Mouse (Mus musculus): ENCODE measurements around the gene Pnp.
"Not testable (repeated sequence)": the region's sequence is repeated elsewhere in the genome, so short reads cannot be mapped to it uniquely, and the experiment has no call there.

Pnp gene

GRCm38 (mm10) chr14:50930754-50931492 is at the start of gene Pnp, which contains the start of gene Pip4p1:
Pnp (plus strand) TSS chr14:50931082.
Pip4p1 (minus strand) TSS chr14:50930856.
- DNase-seq, result peak; percentile 100

DNA sequence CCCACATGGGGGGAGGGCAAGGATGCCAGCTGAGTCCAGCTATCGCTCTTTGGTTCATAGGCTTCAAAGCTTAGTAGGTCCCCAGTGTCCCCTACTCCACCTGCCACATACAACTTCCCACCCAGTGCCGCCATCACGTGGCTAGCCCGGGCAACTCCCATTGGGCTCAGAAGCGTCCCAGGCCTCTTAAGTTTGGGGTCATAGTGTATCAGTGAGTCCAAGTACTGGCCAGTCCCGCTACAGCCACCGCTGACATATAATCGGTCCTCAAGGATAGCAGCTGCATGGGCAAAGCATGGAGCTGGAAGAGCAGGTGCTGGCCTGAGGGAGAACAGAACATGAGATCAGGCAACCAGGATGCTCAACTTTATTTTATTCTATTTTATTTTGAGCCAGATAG is 39.3 kb upstream of the Pnp start:
- no peak for DNase-seq

GRCm38 (mm10) chr14:50892091-50892490 is 38.8 kb upstream of the Pnp start:
- DNase-seq, result no peak

GRCm38 (mm10) chr14:50892541-50893459 is 38.1 kb upstream of the Pnp start:
- no peak for DNase-seq

DNA sequence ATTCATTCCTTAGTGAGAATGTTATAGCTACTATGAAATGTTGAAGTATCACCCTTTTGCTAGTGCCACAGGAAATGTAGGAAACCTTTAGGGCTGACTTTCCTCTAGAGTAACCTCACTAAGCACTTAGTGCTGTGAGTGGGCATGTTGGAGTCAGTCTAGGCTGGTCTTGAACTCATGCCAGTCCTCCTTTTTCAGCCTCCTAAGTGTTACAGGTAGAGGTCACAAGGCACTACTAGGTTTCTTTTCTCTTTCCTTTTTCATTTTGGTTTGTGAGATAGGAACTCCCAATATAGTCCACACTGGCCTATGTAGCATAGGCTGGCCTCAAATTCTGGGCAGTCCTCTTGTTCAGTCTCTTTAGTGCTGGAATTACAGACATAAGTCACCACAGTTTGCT is 35.5 kb upstream of the Pnp start:
- no peak for DNase-seq

- peak; percentile 60 for DNase-seq
Measured at GRCm38 (mm10) chr14:50895985-50896746, 34.7 kb upstream of the Pnp start.

DNA sequence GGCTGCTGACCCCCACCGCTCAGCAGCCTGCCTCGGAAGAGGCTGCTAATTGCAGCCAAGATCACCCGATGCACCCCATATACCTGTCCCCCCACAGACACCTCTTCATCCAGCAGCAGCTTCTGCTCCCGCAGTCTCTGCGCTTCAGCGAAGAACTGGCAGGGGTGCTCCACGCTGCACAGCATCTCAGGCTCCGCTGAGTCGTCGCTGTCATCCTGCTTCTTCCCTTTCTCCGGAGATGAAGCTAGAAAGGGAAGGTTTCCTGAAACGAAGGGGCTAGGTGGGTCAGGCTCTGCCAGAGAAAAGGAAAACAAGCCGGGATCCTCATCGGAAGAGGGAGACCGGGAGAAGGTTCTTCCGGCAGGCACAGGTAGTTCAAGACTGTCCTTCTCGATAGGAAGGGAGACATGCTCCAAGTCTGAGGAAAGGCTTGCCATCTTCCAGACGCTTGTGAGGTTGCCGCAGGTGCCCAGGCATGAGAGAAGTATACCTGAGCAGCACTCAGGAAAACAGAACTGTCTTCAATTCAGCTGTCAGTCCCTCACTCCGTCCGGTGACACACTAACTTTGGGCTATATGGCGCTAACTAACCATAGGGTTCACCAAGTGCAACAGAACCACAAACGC is 34.0 kb upstream of the Pnp start:
- peak; percentile 28 for DNase-seq

DNA sequence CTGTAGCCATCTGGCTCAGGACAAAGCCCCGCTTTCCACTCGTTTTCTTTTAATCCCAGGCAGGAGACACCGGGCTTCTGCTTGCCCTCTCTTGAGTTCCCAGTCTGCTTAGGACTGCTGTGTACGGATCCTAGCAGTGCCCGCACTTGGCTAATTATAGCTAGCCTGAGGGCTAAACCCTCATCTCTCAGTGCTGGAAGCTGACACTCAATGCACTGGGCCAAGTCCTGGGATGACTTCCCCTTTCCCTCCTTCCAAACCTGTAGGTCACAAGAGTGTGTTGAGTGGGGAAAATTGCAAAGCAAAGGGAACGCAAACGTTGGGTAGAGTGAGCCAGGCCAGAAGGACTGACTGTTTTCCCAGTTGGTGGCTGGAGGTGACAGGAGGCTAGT is 33.5 kb upstream of the Pnp start, which contains the start of gene Klhl33:
Klhl33 (minus strand) TSS at position 134 of the 392 bp plus-strand sequence.
- DNase-seq, result no peak

DNA sequence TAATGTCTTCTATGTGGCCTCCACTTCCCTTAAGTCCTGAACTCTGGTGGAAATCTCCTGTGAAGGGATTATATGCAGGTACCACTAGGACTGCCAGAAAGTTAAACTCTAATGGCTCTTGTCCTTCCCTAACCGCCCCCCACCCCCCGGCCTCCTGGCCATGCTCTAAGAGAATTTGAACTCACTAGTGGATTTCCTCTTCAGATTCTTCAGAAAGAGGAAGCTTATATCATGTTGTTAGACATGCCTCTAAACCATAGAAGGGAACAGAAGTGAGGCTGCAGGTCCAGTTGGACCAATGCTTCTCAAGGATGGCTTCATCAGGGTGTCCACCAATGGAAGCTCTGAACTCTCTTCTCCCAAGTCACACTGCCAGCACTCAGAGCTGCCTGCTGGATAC is 32.9 kb upstream of the Pnp start:
- DNase-seq, result not testable (repeated sequence)

DNA sequence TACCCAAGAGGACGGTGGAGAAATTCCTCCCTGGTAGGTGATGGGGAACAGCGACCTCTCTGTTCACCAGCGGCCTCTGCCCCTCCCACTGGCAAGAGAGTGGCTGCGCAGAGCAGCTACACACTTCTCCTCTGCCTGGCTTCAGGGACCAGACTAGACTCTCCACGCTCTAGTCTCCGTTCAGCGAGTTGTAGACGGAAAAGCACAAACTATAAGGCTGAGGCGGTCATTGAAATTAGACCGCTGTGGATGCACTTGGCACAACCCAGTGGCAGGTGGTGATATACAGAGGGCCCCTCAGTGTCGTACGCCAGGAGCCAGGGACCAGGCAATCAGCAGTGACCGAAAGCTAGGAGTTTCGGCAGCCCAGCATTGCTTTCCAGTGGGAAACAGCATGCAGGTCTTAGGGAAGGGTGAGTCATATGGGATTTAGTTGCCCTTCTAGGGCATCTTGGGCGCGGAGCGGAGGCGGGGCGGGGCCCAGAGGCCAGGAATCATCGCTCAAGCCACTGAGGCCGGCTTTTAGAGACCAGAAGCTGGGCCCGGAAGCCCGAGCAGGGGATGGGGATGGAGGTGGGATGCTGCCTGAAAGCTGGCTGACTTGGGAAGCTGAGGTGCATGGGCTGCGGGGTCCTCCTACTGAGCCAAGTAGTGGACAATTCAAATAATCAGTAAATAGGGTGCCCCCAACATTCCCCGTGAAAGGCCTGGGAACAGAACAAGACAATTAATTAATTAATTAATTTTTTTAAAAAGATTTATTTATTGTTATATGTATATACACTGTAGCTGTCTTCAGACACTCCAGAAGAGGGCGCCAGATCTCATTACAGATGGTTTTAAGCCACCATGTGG is 26.7 kb upstream of the Pnp start:
- peak; percentile 48 for DNase-seq

DNA sequence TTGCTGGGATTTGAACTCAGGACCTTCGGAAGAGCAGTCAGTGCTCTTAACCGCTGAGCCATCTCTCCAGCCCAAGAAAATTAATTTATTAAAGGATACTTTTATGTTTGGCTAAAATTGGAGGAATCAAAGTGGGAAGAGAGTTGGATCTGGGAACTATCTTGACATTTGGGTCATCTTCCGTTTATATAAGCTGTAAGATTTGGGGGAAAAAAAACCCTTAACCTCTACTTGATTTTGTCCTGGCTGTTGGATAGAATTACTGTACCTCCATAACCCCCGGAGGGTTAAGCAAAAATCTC is 26.1 kb upstream of the Pnp start:
- no peak for DNase-seq

DNA sequence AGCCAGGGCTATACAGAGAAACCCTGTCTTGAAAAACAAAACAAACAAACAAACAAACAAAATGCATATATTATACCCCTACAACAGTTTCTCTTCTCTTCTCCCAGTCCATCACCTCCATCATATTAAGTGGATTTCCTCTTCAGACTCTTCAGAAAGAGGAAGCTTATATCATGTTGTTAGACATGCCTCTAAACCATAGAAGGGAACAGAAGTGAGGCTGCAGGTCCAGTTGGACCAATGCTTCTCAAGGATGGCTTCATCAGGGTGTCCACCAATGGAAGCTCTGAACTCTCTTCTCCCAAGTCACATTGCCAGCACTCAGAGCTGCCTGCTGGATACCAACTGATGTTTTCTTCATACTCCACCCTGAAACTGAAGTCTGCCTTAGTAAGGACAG is 25.6 kb upstream of the Pnp start:
- DNase-seq, result not testable (repeated sequence)

DNA sequence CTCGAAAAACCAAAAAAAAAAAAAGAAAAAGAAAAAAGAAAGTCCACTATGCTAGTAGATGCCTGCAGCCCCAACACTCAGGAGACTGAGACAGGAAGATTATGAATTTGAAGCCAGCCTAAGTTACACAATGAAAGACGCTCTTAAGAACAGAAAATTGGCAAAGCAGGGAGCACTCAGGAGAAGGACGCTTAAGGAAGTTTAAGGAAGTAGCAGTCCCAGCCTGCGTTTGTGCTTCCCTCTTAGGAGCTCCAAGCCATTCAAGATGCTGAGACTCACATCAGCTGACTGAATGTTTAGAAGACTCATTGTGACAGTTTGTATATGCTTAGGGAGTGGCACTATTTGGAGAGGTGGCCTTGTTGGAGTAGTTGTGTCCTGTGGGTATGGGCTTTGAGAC is 22.8 kb upstream of the Pnp start:
- no peak for DNase-seq

- DNase-seq, result no peak
Measured at GRCm38 (mm10) chr14:50911356-50911755, 19.5 kb upstream of the Pnp start.

DNA sequence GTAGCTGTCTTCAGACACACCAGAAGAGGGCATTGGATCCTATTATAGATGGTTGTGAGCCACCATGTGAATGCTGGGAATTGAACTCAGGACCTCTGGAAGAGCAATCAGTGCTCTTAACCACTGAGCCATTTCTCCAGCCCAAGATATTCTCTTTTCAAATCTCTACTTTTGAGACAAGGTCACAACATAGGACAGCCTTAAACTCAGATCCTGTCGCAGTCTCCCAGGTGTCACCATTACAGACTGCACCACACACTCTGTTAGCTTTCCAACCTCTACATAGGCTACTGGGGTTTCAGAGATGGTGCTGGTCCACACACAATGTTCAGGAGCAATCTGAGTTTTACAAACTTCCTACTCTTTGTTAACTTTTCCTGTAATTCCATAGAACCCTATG is 7.4 kb upstream of the Pnp start:
- not testable (repeated sequence) for DNase-seq

DNA sequence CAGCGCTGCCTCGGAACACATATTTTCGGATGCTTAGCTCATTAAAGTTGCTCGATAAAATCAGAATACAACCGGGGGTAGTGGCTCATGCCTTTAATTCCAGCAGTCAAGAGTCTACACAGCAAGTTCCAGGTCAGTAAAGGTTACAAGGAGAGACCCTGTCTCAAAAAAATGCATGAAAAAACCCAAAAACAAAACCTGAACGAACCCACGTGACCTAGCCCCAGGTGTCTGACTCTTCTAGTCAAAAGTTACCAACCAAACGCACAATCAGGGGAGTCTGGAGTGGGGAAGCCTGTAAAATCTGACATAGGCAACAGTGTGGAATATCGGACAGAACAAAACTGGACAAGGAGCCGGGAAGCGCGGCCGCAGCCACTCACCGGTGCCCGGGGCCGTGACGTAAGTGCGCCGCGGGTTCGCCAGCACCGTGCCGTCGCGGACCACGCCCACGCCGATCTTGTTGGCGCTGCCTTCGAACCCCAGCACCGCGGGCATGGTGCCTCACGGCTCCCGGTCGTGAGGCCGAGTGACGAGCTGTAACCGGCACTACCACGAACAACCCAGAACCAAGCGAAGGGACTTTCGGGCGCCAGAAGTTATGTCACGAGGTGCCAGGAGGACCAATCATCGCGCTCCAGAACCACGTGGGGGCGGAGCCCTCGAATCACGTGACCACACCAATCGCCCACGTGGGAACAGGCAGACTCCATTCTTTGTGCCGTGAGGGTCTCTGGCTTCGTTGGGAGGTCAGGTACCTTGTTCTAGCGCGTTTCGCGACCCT is 6.4 kb upstream of the Pnp start, which contains the start of the genes Osgep and Apex1:
Osgep (minus strand) TSS at position 613 of the 784 bp plus-strand sequence.
Apex1 (plus strand) TSS at position 688 of the 784 bp plus-strand sequence.
- peak; percentile 98 for DNase-seq

GRCm38 (mm10) chr14:50925111-50925920 is 5.6 kb upstream of the Pnp start:
- no peak for DNase-seq

DNA sequence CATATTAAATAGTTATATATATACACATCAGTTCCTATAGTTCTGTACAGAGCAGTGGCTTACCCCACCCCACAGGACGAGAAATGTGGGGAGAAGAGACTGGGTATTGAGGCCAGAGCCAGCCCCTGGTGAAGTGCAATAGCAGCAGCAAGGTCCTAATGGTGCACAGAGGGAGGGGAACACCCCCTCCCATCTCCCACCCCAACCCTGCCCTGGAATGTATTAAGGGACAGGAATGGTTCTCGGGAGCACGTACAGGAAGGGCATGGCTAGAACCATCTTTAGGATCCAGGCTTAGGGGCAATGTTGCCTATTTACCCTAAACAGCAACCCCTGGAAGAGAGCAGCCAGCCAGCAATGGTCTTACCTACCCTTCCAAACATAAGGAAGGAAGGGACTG is 3.5 kb upstream of the Pnp start:
- DNase-seq, result no peak

GRCm38 (mm10) chr14:50929951-50930350 is 931 bp upstream of the Pnp start:
- no peak for DNase-seq

DNA sequence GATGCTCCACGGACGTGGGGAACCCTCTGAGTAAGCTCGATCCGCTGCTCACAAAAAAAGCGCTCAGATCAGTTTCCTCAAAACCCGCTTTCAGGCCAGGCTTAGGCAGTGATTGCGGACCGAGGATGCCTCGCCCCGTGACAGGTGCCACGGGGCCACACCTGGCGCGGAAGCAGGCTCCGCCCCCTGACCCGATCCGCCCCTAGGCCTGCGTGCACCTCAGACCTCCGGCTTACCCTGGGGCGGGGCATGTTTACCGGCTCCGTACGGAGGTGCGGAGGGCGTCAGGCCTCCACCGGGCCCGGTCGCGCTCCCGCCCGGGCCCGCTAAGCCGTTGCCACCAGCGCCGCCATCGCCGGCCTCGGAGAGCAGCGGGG is 517 bp upstream of the Pnp start:
- DNase-seq, result peak; percentile 77

All from kidney, postnatal 10 days (tissue).